14 mouse cellular contexts compared by ENCODE assay signal in genomic region chr9:119005303-119006029, GRCm38 (mm10). TPM values are rescaled to one million over a fixed set of nuclear protein-coding genes. Genes with fewer than 3 reads are reported as not detected.
A peak's percentile ranks its signal among the peaks of the same experiment; 100 is the strongest.
DNase-seq lines count a peak whose midpoint lies in the region; ATAC-seq lines count a peak whose summit lies in the region.
"Had no signal": no experiment of that assay in that cellular context is flagged by ENCODE, and none has a peak within 500 bp of the region (broad histone marks: within the 10 kb centered on the region; RNA-seq: fewer than 3 reads in every experiment).

No protein-coding gene starts in this region.

- H3K36me3 ChIP-seq in hindbrain, embryonic 10.5 days, result no peaks in the 10 kb centered on the region
- H3K36me3 ChIP-seq in hindbrain, embryonic 14.5 days (replicated peaks; ENCODE audit: control insufficient read depth, insufficient read depth), result no peaks in the 10 kb centered on the region
- H3K36me3 ChIP-seq in forebrain, embryonic 16.5 days (ENCODE audit: control insufficient read depth, insufficient read depth), result no peaks in the 10 kb centered on the region
- H3K36me3 ChIP-seq: heart, embryonic 15.5 days had no signal

- no peak overlapping the region for H3K9ac ChIP-seq in hindbrain, embryonic 14.5 days
- no peak overlapping the region for H3K9ac ChIP-seq in forebrain, embryonic 16.5 days (replicated peaks; ENCODE audit: low read depth, low read length)
- H3K9ac ChIP-seq: heart, embryonic 15.5 days had no signal

- no peak for ATAC-seq in hindbrain, embryonic 14.5 days (ENCODE audit: low FRiP score)
- 0 out of 2 replicates have a peak, but pooled peaks have one; percentile 17 for ATAC-seq in forebrain, embryonic 16.5 days

- H3K27ac ChIP-seq in hindbrain, embryonic 10.5 days, result peak overlapping the region; percentile 60
- H3K27ac ChIP-seq in hindbrain, embryonic 14.5 days, result no peak overlapping the region
- H3K27ac ChIP-seq in forebrain, embryonic 16.5 days (ENCODE audit: low read length), result no peak overlapping the region

- WGBS in hindbrain, embryonic 10.5 days, result 79% methylated on average over 15 of the region's 15 CpGs
- 52% methylated on average over 15 of the region's 15 CpGs for WGBS in hindbrain, embryonic 14.5 days
- 47% methylated on average over 15 of the region's 15 CpGs for WGBS in forebrain, embryonic 16.5 days

- no peaks in the 10 kb centered on the region for H3K9me3 ChIP-seq in hindbrain, embryonic 10.5 days
- H3K9me3 ChIP-seq in hindbrain, embryonic 14.5 days (ENCODE audit: control insufficient read depth, low read length), result no peaks in the 10 kb centered on the region
- no peaks in the 10 kb centered on the region for H3K9me3 ChIP-seq in forebrain, embryonic 16.5 days (ENCODE audit: control insufficient read depth, low read length)
- H3K9me3 ChIP-seq: heart, embryonic 15.5 days had no signal

- H3K27me3 ChIP-seq in hindbrain, embryonic 10.5 days (ENCODE audit: insufficient read depth, poor library complexity, severe bottlenecking), result no peaks in the 10 kb centered on the region
- no peaks in the 10 kb centered on the region for H3K27me3 ChIP-seq in hindbrain, embryonic 14.5 days (ENCODE audit: control insufficient read depth, insufficient read depth, low read length)
- no peaks in the 10 kb centered on the region for H3K27me3 ChIP-seq in forebrain, embryonic 16.5 days (replicated peaks; ENCODE audit: control insufficient read depth, insufficient read depth, low read length)
- H3K27me3 ChIP-seq: heart, embryonic 15.5 days had no signal

- no peak overlapping the region for H3K4me3 ChIP-seq in hindbrain, embryonic 10.5 days
- H3K4me3 ChIP-seq in hindbrain, embryonic 14.5 days (replicated peaks; ENCODE audit: low read length), result no peak overlapping the region
- H3K4me3 ChIP-seq in forebrain, embryonic 16.5 days (replicated peaks; ENCODE audit: low read length), result no peak overlapping the region
- H3K4me3 ChIP-seq: heart, embryonic 15.5 days had no signal

- H3K4me1 ChIP-seq in hindbrain, embryonic 10.5 days (replicated peaks), result peaks cover 71% of the 10 kb centered on the region
- H3K4me1 ChIP-seq in hindbrain, embryonic 14.5 days (replicated peaks; ENCODE audit: control insufficient read depth, insufficient read depth, low read length), result peaks cover 13% of the 10 kb centered on the region; the same call in 1 of the 2 replicates
- H3K4me1 ChIP-seq in forebrain, embryonic 16.5 days (replicated peaks; ENCODE audit: control insufficient read depth, insufficient read depth, low read length), result 0 out of 2 replicates have a peak, but pooled peaks cover 3% of the 10 kb centered on the region

- H3K4me2 ChIP-seq in hindbrain, embryonic 14.5 days (replicated peaks), result no peak overlapping the region
- H3K4me2 ChIP-seq in forebrain, embryonic 16.5 days (ENCODE audit: low read length), result no peak overlapping the region

- DNase-seq in hindbrain, embryonic 10.5 days (ENCODE audit: low spot score), result no peak
- no peak for DNase-seq in hindbrain, embryonic 14.5 days (ENCODE audit: low spot score)
- peak; percentile 65 for DNase-seq in right cerebral cortex, adult 18-20 months
- DNase-seq in right cerebral cortex, postnatal 4 days, result no peak
- DNase-seq in heart, adult 8-10 months (ENCODE audit: low spot score), result no peak
- no peak for DNase-seq in T-cell, adult 2 months (ENCODE audit: low spot score)
- DNase-seq: cerebellum, postnatal 10 days; kidney, postnatal 14 days; layer of hippocampus, postnatal 36 days; lung, adult 18-20 months; retina, postnatal 1 day; spleen, adult 18-20 months had no signal

RNA-seq across cellular contexts. Expression of gene Vill, which starts 47.1 kb away (rescaled TPM):
- 15.8 and 16.1 TPM in 2 replicates for polyA plus RNA-seq in hindbrain, embryonic 10.5 days (2016; fragmentation: Nextera tagmentation; extraction: Ambion mirVana)
- 3.1 and 4.4 TPM in 2 replicates for polyA plus RNA-seq in hindbrain, embryonic 14.5 days (2014; fragmentation: Nextera tagmentation; extraction: Ambion mirVana)
- polyA plus RNA-seq in forebrain, embryonic 16.5 days (2015; fragmentation: Nextera tagmentation; extraction: Ambion mirVana), result 1.5 and 2.8 TPM in 2 replicates
- under 1 TPM in 3 of 4 experiments, not detected in 1; 0.26 to 0.73 (median 0.50) TPM for total RNA-seq in heart, adult 8-10 months (2022)
